Mouse (Mus musculus) hindbrain, embryonic 12.5 days (tissue): Measurements from ENCODE around the gene Hsd17b2. TPM values are rescaled to one million over a fixed set of nuclear protein-coding genes. Genes with fewer than 3 reads are reported as not detected.

Experiments
- polyA plus RNA-seq: library from polyadenylated mRNA; unstranded; fragments of >200 nt; fragmentation: Nextera tagmentation; extraction: Ambion mirVana; gene quantifications from 2 replicates; pipeline ENCODE4 v1.2.1, GENCODE M21; 2016

The Hsd17b2 gene
- polyA plus RNA-seq, 1 experiment from 2014 or later, result not detected

Other genes with a start within 250 kb of the Hsd17b2 start
- 2.0 and 2.2 TPM in 2 replicates for gene Plcg2, start 203.6 kb upstream of the Hsd17b2 start, polyA plus RNA-seq
- 0.93 and 1.2 TPM in 2 replicates for gene Sdr42e1, start 28.2 kb upstream of the Hsd17b2 start, polyA plus RNA-seq
- gene Mphosph6, start 100.0 kb downstream of the Hsd17b2 start, polyA plus RNA-seq, result 45.8 and 46.6 TPM in 2 replicates